Mouse (Mus musculus) liver, postnatal 0 days (tissue): ENCODE results near the gene Lrp3. TPM values are rescaled to one million over a fixed set of nuclear protein-coding genes. Genes with fewer than 3 reads are reported as not detected.
A peak's percentile ranks its signal among the peaks of the same experiment; 100 is the strongest.

Experiments used
- ATAC-seq: fragments of 200-750 bp; cut with Nextera tagmentation; 2 replicates; pipeline ENCODE4 v1.8.0; 2017; ENCODE audit warnings: mild to moderate bottlenecking, moderate library complexity
- DNase-seq: peaks from one replicate; pipeline ENCODE4 v3.0.0-alpha.2; 2016
- H3K27ac ChIP-seq: fragments of 300-500 bp; sonication (generic); 2 replicates; pipeline ENCODE4 v1.5.1; 2014; ENCODE audit warnings: antibody characterized with exemption, moderate library complexity, mild to moderate bottlenecking, low read depth
- H3K27me3 ChIP-seq: fragments of 300-500 bp; sonication (generic); 2 replicates; pipeline ENCODE4 v1.6.1; 2014; ENCODE audit warnings: low read length, control low read depth, mixed read lengths; ENCODE audit not compliant: insufficient read depth
- H3K36me3 ChIP-seq: fragments of 300-500 bp; sonication (generic); replicated peaks from 2 replicates; pipeline ENCODE4 v1.6.1; 2014; ENCODE audit warnings: mild to moderate bottlenecking, control low read depth, low read length, moderate library complexity, mixed read lengths; ENCODE audit not compliant: insufficient read depth
- H3K4me1 ChIP-seq: fragments of 300-500 bp; sonication (generic); 2 replicates; pipeline ENCODE4 v1.6.1; 2014; ENCODE audit warnings: antibody characterized with exemption, mild to moderate bottlenecking, control low read depth; ENCODE audit not compliant: insufficient read depth
- H3K4me2 ChIP-seq: fragments of 300-500 bp; sonication (generic); 2 replicates; pipeline ENCODE4 v1.6.1; 2014; ENCODE audit warnings: low read depth, mild to moderate bottlenecking, low read length, moderate library complexity, mixed read lengths
- H3K4me3 ChIP-seq: fragments of 300-500 bp; sonication (generic); 2 replicates; pipeline ENCODE4 v1.5.1; 2014; ENCODE audit warnings: low read depth, low read length
- H3K9ac ChIP-seq: fragments of 300-500 bp; sonication (generic); replicated peaks from 2 replicates; pipeline ENCODE4 v1.6.1; 2014; ENCODE audit warnings: mild to moderate bottlenecking, moderate library complexity
- H3K9me3 ChIP-seq: fragments of 300-500 bp; sonication (generic); 2 replicates; pipeline ENCODE4 v1.6.1; 2016; ENCODE audit warnings: mild to moderate bottlenecking, control low read depth, low read length, mixed read lengths
- CTCF ChIP-seq: sonication (generic); IDR thresholded peaks from 2 replicates; pipeline ENCODE4 v1.5.1; 2016; ENCODE audit warnings: antibody characterized with exemption, low read depth
- EP300 ChIP-seq: IDR thresholded peaks from 2 replicates; pipeline ENCODE4 v1.6.1; 2016; ENCODE audit warnings: antibody characterized with exemption, low read depth, mild to moderate bottlenecking
- WGBS: fragments of 180-500 bp; shearing (Covaris S2); extraction: QIAGEN DNeasy Blood & Tissue Kit; methylation state at CpG from one replicate; pipeline ENCODE4 v1.1.7; 2014; ENCODE audit not compliant: insufficient replicate concordance; 5-methylcytosine and 5-hydroxymethylcytosine counted together
- polyA plus RNA-seq: library from polyadenylated mRNA; unstranded; fragments of >200 nt; fragmentation: Nextera tagmentation; extraction: Ambion mirVana; gene quantifications from 2 replicates; pipeline ENCODE4 v1.2.1, GENCODE M21; 2015

Gene Lrp3
- polyA plus RNA-seq, 1 experiment from 2014 or later = 0.61 TPM

DNA sequence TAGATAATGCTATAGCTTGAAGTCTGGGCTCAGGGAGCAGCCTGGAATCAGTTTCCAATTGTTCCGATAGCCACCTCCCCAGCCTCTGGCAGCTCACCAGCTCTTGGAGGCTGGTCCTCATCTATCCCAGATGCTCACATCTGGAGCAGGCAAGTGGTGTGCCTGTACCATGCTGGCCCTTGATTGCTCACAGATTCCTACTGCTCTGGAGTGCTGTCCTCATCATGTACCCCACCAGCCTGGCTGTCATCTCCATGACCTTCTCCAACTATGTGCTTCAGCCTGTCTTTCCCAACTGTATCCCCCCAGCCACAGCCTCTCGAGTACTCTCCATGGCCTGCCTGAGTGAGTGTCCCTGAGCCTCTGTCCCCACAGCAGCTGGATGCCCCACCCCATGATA is 18.3 kb downstream of the Lrp3 start:
- TF ChIP-seq EP300 = no peak
- no peak for TF ChIP-seq CTCF

DNA sequence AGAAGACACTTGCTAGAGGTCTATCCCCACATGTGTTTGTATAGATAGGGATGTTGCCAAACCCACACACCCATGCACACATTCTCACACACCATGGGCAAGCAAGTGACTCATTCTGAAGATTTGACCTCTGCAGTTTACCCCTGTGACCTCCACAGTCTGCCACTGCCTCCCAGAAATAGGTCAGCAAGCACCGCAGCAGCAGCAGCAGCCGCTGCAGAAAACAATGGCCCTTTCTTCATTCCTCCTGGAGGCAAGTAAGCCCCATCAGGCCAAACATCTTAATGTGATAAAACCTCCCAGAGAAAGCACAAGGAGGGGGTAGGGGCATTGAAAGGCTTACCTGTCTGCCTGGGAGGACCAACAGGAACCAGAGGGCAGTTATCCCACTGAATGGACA is 24.0 kb downstream of the Lrp3 start:
- H3K27me3 ChIP-seq = peaks cover 22% of the 10 kb centered on the region
- no peak overlapping the region for H3K27ac ChIP-seq
- ATAC-seq = no peak
- H3K36me3 ChIP-seq = no peaks in the 10 kb centered on the region
- TF ChIP-seq EP300 = no peak
- TF ChIP-seq CTCF = no peak
- 10% methylated on average over 2 of the region's 2 CpGs for WGBS
- H3K9me3 ChIP-seq = no peaks in the 10 kb centered on the region
- no peaks in the 10 kb centered on the region for H3K4me1 ChIP-seq
- no peak for DNase-seq
- no peak overlapping the region for H3K4me3 ChIP-seq
- H3K9ac ChIP-seq = no peak overlapping the region
- H3K4me2 ChIP-seq = no peak overlapping the region

More for the DNA sequence above, 18.3 kb downstream of the Lrp3 start:
- H3K27me3 ChIP-seq = no peaks in the 10 kb centered on the region
- H3K4me3 ChIP-seq = no peak overlapping the region
- no peaks in the 10 kb centered on the region for H3K9me3 ChIP-seq
- no peaks in the 10 kb centered on the region for H3K4me1 ChIP-seq
- no peaks in the 10 kb centered on the region for H3K36me3 ChIP-seq
- H3K9ac ChIP-seq = no peak overlapping the region
- H3K4me2 ChIP-seq = no peak overlapping the region
- DNase-seq (no peak), ATAC-seq (no peak)
- no peak overlapping the region for H3K27ac ChIP-seq
- 56% methylated on average over 2 of the region's 2 CpGs for WGBS

DNA sequence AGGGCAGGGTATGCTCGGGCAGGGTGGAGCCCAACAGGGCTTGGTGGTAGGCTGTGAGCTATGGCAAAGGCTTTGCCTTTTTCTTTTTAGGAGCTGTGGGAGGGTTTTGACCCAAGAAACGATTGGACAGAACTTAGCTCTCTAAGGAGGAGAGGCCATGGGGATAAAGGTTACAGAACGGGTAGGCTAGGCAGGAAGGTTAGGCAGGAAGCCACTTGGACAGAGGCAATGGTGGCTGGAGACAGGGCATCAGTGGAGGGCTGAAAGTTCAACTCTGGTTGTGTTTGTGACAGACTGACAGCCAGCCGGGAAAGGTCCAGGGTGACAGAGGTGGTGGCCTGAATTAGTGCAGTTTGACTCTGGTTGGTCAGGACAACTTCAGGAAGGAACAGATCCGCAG is 25.6 kb downstream of the Lrp3 start:
- Histone ChIP-seq H3K4me1 (peaks cover 5% of the 10 kb centered on the region; the same call in 1 of the 2 replicates), H3K36me3 (no peaks in the 10 kb centered on the region), H3K4me3 (no peak overlapping the region), H3K9ac (no peak overlapping the region), H3K27me3 (peaks cover 37% of the 10 kb centered on the region), H3K27ac (no peak overlapping the region), H3K9me3 (no peaks in the 10 kb centered on the region), H3K4me2 (no peak overlapping the region)
- ATAC-seq (no peak), DNase-seq (no peak)
- WGBS = 39% methylated on average over 5 of the region's 5 CpGs
- no peak for TF ChIP-seq CTCF
- no peak for TF ChIP-seq EP300

DNA sequence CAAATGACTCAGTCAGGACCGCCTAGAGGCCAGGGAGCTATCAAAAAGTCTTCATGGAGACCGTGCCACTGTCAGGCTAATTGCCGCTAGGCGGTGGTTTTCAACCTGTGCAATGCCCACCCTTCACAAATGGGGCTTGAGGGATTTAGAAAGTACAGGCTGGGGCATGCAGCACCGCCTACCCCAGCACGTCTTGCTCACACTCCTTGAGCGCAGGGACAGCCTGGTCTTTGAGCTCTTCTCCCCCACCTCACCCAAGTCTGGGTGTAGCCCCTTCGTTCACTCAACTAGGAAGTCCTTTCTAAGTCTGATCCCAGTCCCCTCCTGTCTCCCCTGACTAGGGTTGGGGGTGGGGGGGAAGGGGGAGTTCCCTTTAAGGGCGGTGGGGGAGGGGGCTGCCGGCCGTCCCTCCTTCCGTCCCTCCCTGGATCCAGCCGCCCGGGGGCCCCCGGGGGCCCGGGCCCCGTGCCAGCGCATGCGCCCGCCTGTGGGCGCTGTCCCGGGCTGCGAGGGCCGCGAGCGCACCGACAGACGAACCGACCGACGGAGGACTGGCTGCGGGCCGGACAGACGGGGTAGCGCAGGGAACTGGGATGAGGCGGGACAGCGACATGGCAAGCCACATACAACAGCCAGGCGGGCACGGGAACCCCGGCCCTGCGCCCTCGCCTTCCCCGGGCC is 29.3 kb downstream of the Lrp3 start, which contains the start of gene Slc7a10:
Slc7a10 (plus strand) TSS at position 497 of the 681 bp plus-strand sequence.
- Histone ChIP-seq H3K4me1 (peaks cover 5% of the 10 kb centered on the region; the same call in 1 of the 2 replicates), H3K9ac (no peak within 1 kb of the TSS), H3K27ac (no peak within 1 kb of the TSS), H3K36me3 (no peaks in the 10 kb centered on the region), H3K27me3 (peaks cover 41% of the 10 kb centered on the region), H3K4me2 (peak within 1 kb of the TSS; percentile 59), H3K9me3 (peaks cover 5% of the 10 kb centered on the region; the same call in 1 of the 2 replicates), H3K4me3 (peak within 1 kb of the TSS; percentile 24)
- no peak for ATAC-seq
- DNase-seq = no peak
- 5% methylated on average over 42 of the region's 43 CpGs for WGBS
- TF ChIP-seq CTCF (no peak), EP300 (no peak)

DNA sequence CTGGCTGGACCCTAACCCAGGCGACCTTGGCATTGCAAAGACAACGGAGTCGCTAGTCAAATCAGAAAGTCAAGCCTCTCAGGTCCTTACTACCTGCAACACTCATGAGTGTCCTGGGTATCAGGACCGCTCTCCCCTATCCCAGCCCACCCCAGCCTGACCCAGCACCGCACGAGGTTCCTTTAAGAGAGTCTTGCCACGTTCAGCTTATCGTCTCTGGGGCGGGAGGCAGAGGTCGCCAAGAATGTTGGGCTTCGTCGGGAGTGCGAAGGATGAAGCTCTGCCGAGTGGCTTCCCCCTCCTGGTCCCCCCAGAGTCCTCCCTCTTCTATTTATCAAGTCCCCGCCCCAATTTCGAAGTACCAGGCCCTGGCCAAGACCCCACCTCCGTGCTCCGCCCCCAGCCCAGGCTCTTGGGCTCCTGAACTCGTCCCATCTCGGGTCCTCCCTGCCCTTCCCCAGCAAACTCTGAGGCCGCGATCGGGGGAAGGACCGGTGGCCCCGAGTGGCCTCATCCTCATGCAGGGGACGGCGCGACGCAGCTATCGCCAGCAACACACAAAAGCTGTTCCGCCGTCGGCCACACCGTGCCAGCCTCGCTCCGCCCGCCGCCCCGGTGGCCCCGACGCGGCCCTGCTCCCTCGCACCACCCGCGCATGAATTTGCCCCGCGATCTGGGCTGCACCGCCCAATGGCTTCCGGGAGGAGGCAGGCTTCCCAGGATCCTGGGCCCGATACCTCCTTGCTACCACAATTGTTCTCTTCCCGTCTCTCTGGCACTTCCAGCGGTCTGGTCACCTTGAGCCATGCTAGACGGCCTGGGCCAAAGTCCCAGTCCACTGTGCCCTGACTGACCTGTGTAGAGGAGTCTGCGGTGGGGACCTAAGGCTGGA is 30.2 kb downstream of the Lrp3 start:
- no peak overlapping the region for H3K9ac ChIP-seq

More for the DNA sequence above, 30.2 kb downstream of the Lrp3 start:
- peak; percentile 49 for TF ChIP-seq CTCF
- no peak for TF ChIP-seq EP300
- ATAC-seq = 0 out of 2 replicates have a peak, but pooled peaks have one; percentile 25
- Histone ChIP-seq H3K27me3 (peaks cover 39% of the 10 kb centered on the region), H3K4me1 (peaks cover 5% of the 10 kb centered on the region; the same call in 1 of the 2 replicates), H3K4me2 (peak overlapping the region; percentile 59), H3K9me3 (peaks cover 5% of the 10 kb centered on the region; the same call in 1 of the 2 replicates), H3K36me3 (no peaks in the 10 kb centered on the region), H3K27ac (no peak overlapping the region), H3K4me3 (peak overlapping the region; percentile 24)
- 4% methylated on average over 54 of the region's 54 CpGs for WGBS
- no peak for DNase-seq
